Mouse (Mus musculus) ES-E14 (cell line): ENCODE measurements around the gene Cdk1. TPM values are rescaled to one million over a fixed set of nuclear protein-coding genes. Genes with fewer than 3 reads are reported as not detected.

Experiments used
- DNase-seq: peaks from one replicate; pipeline ENCODE4 v3.0.0-alpha.2; 2013; ENCODE audit warnings: low read depth, low spot score
- H3K27ac ChIP-seq: 2 replicates; pipeline ENCODE4 v1.5.1; 2012; ENCODE audit warnings: low read depth, mild to moderate bottlenecking, low read length, moderate library complexity, mixed read lengths; ENCODE audit not compliant: poor library complexity, insufficient read depth, severe bottlenecking
- H3K36me3 ChIP-seq: 2 replicates; pipeline ENCODE4 v1.6.1; 2012; ENCODE audit warnings: mild to moderate bottlenecking, low read length, moderate library complexity, mixed read lengths; ENCODE audit not compliant: control insufficient read depth, poor library complexity, insufficient read depth, severe bottlenecking
- H3K4me1 ChIP-seq, 2 experiments: fragments of 150-350 bp in 1 of 2; sonication (generic) in 1 of 2; 2 replicates each; pipeline ENCODE4 v1.6.1; 2012; ENCODE audit warnings: low read length in 2 of 2, mild to moderate bottlenecking in 1 of 2, mixed read lengths in 1 of 2; ENCODE audit not compliant: control insufficient read depth in 2 of 2, insufficient read depth in 2 of 2, poor library complexity in 1 of 2
- H3K4me3 ChIP-seq, 2 experiments: fragments of 150-350 bp in 1 of 2; sonication (generic) in 1 of 2; 2 replicates each; pipeline ENCODE4 v1.5.1; 2012; ENCODE audit warnings: low read length in 2 of 2, low read depth in 1 of 2, mild to moderate bottlenecking in 1 of 2, mixed read lengths in 1 of 2; ENCODE audit not compliant: insufficient read depth in 1 of 2, poor library complexity in 1 of 2, severe bottlenecking in 1 of 2
- H3K9ac ChIP-seq: 2 replicates; pipeline ENCODE4 v1.6.1; 2012; ENCODE audit warnings: low read depth, mild to moderate bottlenecking, low read length, mixed read lengths; ENCODE audit not compliant: poor library complexity, insufficient read depth, severe bottlenecking
- H3K9me3 ChIP-seq: fragments of 150-350 bp; sonication (generic); 2 replicates; pipeline ENCODE4 v1.6.1; 2012; ENCODE audit warnings: low read depth, mild to moderate bottlenecking, low read length; ENCODE audit not compliant: control insufficient read depth, insufficient read depth
- CHD2 ChIP-seq: IDR thresholded peaks from 2 replicates; pipeline ENCODE4 v1.6.1; 2014; ENCODE audit warnings: mild to moderate bottlenecking, low read depth, low read length, inconsistent platforms
- HCFC1 ChIP-seq: IDR thresholded peaks from 2 replicates; pipeline ENCODE4 v1.6.1; 2012; ENCODE audit warnings: low read length, inconsistent platforms, borderline replicate concordance; ENCODE audit not compliant: insufficient read depth
- MAFK ChIP-seq: IDR thresholded peaks from 2 replicates; pipeline ENCODE4 v1.6.1; 2014; ENCODE audit warnings: mild to moderate bottlenecking, low read depth, low read length, inconsistent platforms; ENCODE audit not compliant: insufficient read depth
- ZC3H11A ChIP-seq: IDR thresholded peaks from 2 replicates; pipeline ENCODE4 v1.6.1; 2012; ENCODE audit warnings: low read depth, mild to moderate bottlenecking, inconsistent platforms, low read length, borderline replicate concordance
- ZNF384 ChIP-seq: IDR thresholded peaks from 2 replicates; pipeline ENCODE4 v1.6.1; 2012; ENCODE audit warnings: low read depth, low read length, inconsistent platforms
- in situ Hi-C, 2 experiments: fragments of 600-800 bp; cut with MboI; formaldehyde crosslinking; loops; one replicate each; pipeline ENCODE4 v1.15.1; 2025; ENCODE audit warnings: low sequenced_read_pairs in 2 of 2, inconsistent platforms in 1 of 2; ENCODE audit not compliant: unreplicated experiment in 2 of 2
- total RNA-seq: library from RNA; depleted of rRNA; stranded (reverse); fragments of 300-350 nt; gene quantifications from 2 replicates; pipeline ENCODE4 v1.2.3, GENCODE M21; 2012

Cdk1 gene
- total RNA-seq, 1 experiment, result 351 TPM

DNA sequence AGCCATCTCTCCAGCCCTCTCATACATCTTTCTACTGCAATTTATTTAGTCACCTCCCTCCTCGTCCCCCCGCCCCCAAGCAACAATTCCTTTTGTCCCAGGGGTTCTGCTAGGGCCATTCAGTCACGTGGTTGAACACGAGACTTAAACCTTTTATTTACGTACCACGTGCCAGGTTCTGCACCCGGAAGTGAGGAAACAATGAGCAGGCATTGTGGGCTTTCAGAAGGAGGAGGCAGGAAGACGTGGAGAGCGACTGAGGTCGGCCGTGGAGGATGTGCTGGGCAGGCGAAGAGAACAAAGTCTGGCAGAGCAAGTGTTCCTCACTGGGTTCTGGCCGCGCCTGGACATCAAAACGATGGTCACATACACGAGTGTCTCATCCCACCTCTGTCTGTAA, 40.9 kb downstream of the Cdk1 start:
- in situ Hi-C loops, result loop anchor here in 1 of 2 experiments (25.0 kb wide), 1 partner anchor 400 kb away; no protein-coding TSS in a partner anchor
- Histone ChIP-seq H3K4me3 (no peak overlapping the region), H3K27ac (no peak overlapping the region), H3K9me3 (no peaks in the 10 kb centered on the region), H3K4me1 (peaks cover 0 to 3% of the 10 kb centered on the region in 2 experiments; a peak in 1 of 4 replicates), H3K36me3 (no peaks in the 10 kb centered on the region), H3K9ac (no peak overlapping the region)
- no peak for DNase-seq
- TF ChIP-seq HCFC1, result no peak
- TF ChIP-seq ZC3H11A, result no peak
- TF ChIP-seq MAFK, result no peak
- TF ChIP-seq ZNF384, result no peak
- TF ChIP-seq CHD2, result no peak

- Histone ChIP-seq H3K9ac (no peak overlapping the region), H3K9me3 (no peaks in the 10 kb centered on the region), H3K27ac (no peak overlapping the region), H3K4me1 (peaks cover 3 to 4% of the 10 kb centered on the region in 2 experiments; a peak in 3 of 4 replicates), H3K4me3 (no peak overlapping the region), H3K36me3 (no peaks in the 10 kb centered on the region)
- DNase-seq, result no peak
- in situ Hi-C loops, result loop anchor here in 1 of 2 experiments (25.0 kb wide), 1 partner anchor 397 kb away; no protein-coding TSS in a partner anchor
- TF ChIP-seq ZC3H11A (no peak), HCFC1 (no peak), CHD2 (no peak), ZNF384 (no peak), MAFK (no peak)
These were observed 43.6 kb downstream of the Cdk1 start for GRCm38 (mm10) chr10:69309109-69309508.

GRCm38 (mm10) chr10:69307067-69307466, 45.7 kb downstream of the Cdk1 start:
- Histone ChIP-seq H3K27ac (no peak overlapping the region), H3K36me3 (no peaks in the 10 kb centered on the region), H3K9me3 (no peaks in the 10 kb centered on the region), H3K4me3 (no peak overlapping the region), H3K9ac (no peak overlapping the region), H3K4me1 (peaks cover 6 to 7% of the 10 kb centered on the region in 2 experiments)
- no peak for DNase-seq
- in situ Hi-C loops, result loop anchor here in 1 of 2 experiments (25.0 kb wide), 1 partner anchor 395 kb away; no protein-coding TSS in a partner anchor
- no peak for TF ChIP-seq HCFC1
- TF ChIP-seq ZNF384, result no peak
- TF ChIP-seq ZC3H11A, result no peak
- no peak for TF ChIP-seq MAFK
- TF ChIP-seq CHD2, result no peak

- TF ChIP-seq HCFC1 (no peak), ZC3H11A (no peak), ZNF384 (no peak), MAFK (no peak), CHD2 (no peak)
- Histone ChIP-seq H3K4me1 (peaks cover 6 to 7% of the 10 kb centered on the region in 2 experiments), H3K9ac (no peak overlapping the region)
These were observed 46.5 kb downstream of the Cdk1 start for GRCm38 (mm10) chr10:69306205-69306604.

More at GRCm38 (mm10) chr10:69306205-69306604, 46.5 kb downstream of the Cdk1 start:
- Histone ChIP-seq H3K36me3 (no peaks in the 10 kb centered on the region), H3K9me3 (no peaks in the 10 kb centered on the region), H3K27ac (no peak overlapping the region), H3K4me3 (peak overlapping the region in 1 of 2 experiments; percentile 25; a peak in 1 of 4 replicates)
- no peak for DNase-seq
- in situ Hi-C loops, result loop anchor here in 1 of 2 experiments (25.0 kb wide), 1 partner anchor 394 kb away; no protein-coding TSS in a partner anchor
